Mouse (Mus musculus) mesoderm, embryonic 11.5 days (tissue): Measurements from ENCODE around the gene Tmem102.

ENCODE experiments used
- DNase-seq: peaks from one replicate; pipeline ENCODE4 v3.0.0-alpha.2; 2012; ENCODE audit warnings: low read depth, low spot score

Gene Tmem102

GRCm38 (mm10) chr11:69822080-69822479 lies 16.7 kb upstream of the Tmem102 start, which contains the start of gene Spem1:
TSS of gene Spem1 (minus strand) at chr11:69822180.
- DNase-seq = no peak

- DNase-seq = no peak
These were observed 13.4 kb upstream of the Tmem102 start for GRCm38 (mm10) chr11:69818871-69819270.

GRCm38 (mm10) chr11:69818365-69818764 lies 12.9 kb upstream of the Tmem102 start, which contains the start of gene Spem2:
TSS of gene Spem2 (minus strand) at chr11:69818465.
- DNase-seq = no peak

GRCm38 (mm10) chr11:69816520-69816919 lies 11.1 kb upstream of the Tmem102 start:
- no peak for DNase-seq

- DNase-seq = no peak
These were observed 9.7 kb upstream of the Tmem102 start, which contains the start of gene Gm39566 for GRCm38 (mm10) chr11:69815155-69815554. TSS of gene Gm39566 (minus strand) at chr11:69815298.

GRCm38 (mm10) chr11:69810280-69810679 lies 4.9 kb upstream of the Tmem102 start:
- DNase-seq = no peak

GRCm38 (mm10) chr11:69807641-69808040 lies 2.2 kb upstream of the Tmem102 start:
- no peak for DNase-seq

- no peak for DNase-seq
These were observed 954 bp upstream of the Tmem102 start for GRCm38 (mm10) chr11:69806378-69806777.

- DNase-seq = no peak
These were observed 828 bp downstream of the Tmem102 start for GRCm38 (mm10) chr11:69804652-69804940.

GRCm38 (mm10) chr11:69803786-69804651 lies 1.4 kb downstream of the Tmem102 start:
- peak; percentile 74 for DNase-seq

GRCm38 (mm10) chr11:69803328-69803727 lies 2.1 kb downstream of the Tmem102 start:
- no peak for DNase-seq

- peak; percentile 41 for DNase-seq
These were observed 2.7 kb downstream of the Tmem102 start for GRCm38 (mm10) chr11:69802648-69803105.

GRCm38 (mm10) chr11:69801379-69801977 lies 3.9 kb downstream of the Tmem102 start, which contains the start of gene Fgf11:
TSS of gene Fgf11 (minus strand) at chr11:69801857.
- DNase-seq = no peak

GRCm38 (mm10) chr11:69800392-69801197 lies 4.8 kb downstream of the Tmem102 start:
- DNase-seq = peak; percentile 84

GRCm38 (mm10) chr11:69800138-69800391 lies 5.4 kb downstream of the Tmem102 start:
- DNase-seq = no peak

GRCm38 (mm10) chr11:69799394-69800137 lies 5.9 kb downstream of the Tmem102 start:
- peak; percentile 50 for DNase-seq

- no peak for DNase-seq
These were observed 7.5 kb downstream of the Tmem102 start for GRCm38 (mm10) chr11:69797924-69798323.

GRCm38 (mm10) chr11:69795983-69796435 lies 9.4 kb downstream of the Tmem102 start:
- no peak for DNase-seq

- peak; percentile 93 for DNase-seq
These were observed 10.0 kb downstream of the Tmem102 start, which contains the start of gene Chrnb1 for GRCm38 (mm10) chr11:69795168-69795982. TSS of gene Chrnb1 (minus strand) at chr11:69795943.

- DNase-seq = no peak
These were observed 12.0 kb downstream of the Tmem102 start for GRCm38 (mm10) chr11:69793429-69793828.
